Mouse (Mus musculus): ENCODE measurements around the gene Wdr91.

The Wdr91 gene

DNA sequence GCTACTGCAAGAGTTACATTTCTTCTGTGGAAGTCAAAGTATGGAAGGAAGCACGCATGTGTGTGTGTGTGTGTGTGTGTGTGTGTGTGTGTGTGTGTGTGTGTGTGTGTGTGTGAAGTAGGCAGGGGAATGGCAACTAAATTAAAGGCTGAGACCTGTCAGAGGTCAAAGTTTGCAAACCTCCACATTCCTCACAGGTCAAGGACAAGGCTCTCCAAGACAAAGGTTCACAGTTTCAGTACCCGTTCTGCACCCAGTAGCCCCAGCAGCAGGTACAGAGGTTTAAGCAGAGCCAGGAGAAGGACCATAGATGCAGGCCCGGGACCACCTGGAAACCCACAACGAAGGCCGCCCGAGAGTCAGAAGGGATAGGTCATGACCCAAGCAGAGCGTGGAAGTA is 8.5 kb upstream of the Wdr91 start:
- DNase-seq (ENCODE audit: low read depth, low spot score): no peak

DNA sequence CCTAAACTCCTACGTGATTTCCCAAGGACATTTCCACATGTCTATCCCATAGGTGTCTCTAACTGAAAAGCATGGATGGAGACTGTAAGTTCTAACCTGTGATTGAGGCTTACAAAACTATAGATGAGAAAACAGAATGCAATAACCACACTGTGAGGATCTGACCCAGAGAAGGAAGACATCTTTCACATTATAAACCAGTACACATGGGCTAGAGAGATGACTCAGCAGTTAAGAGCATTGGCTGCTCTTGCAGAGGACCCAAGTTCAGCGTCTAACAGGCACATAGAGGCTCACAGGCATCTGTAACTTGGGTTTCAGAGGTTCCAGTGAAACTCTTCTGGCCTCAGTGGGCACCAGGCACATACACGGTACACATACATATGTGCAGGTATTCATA is 3.8 kb upstream of the Wdr91 start:
- no peak for DNase-seq (ENCODE audit: low read depth, low spot score)

DNA sequence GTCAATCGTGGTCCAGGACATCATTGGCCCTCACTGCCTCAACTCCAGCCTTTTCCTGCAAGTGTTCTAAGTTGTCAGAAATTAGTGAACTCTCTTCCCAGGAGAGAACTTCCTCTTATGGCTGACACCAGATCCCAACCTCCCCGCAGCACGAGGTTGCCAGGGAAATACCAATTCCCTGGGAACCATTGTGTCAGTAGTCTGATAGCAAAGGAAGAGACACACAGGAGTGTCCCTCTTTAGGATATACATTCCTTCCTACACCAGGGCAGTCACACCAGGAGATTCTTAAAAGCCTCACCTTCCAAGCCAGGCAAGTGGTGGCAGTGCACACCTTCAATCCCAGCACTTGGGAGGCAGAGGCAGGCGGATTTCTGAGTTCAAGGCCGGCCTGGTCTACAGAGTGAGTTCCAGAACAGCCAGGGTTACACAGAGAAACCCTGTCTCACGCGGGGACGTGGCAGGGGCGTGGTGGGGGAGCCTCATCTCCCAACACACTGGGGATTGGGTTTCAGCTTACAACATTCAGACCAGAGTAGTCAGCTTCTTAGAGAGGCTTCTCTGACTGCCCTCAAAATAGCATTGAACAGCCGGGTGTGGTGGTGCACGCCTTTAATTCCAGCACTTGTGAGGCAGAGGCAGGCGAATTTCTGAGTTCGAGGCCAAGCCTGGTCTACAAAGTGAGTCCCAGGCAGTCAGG is 2.8 kb upstream of the Wdr91 start:
- no peak for DNase-seq (ENCODE audit: low read depth, low spot score)

DNA sequence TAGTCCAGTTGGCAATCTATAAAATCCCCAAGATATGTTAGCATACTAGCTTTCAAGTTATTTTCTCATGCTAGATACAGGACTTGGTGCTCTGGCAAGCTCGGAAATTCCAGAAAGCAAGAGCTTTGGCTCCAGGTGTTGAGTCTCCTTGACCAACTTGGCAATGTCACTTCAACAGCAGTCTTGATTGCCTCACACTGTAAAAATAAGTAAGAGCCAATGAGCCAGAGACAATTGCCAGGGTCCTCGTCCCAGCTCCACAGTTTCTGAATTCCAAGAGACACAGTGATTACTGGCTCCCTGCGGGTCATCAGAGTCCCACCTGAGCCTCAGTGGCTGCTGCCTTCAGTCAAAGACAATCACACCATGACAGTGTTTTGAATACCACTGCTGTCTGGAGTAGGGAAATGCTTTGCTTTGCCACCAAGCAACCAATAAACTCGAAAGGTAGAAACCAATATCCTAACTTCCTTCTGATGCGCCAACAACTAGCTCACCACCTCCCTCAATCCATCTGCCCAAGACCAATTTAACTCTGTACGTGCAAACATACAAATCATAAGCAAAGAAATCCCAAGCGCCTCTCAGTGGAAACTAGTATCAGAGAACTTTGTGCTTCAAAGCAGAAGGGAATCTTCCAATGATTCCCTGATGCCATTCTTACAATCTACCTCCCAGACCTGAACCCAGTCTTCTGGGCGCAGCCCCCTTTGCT is 888 bp downstream of the Wdr91 start:
- no peak for DNase-seq (ENCODE audit: low read depth, low spot score)

DNA sequence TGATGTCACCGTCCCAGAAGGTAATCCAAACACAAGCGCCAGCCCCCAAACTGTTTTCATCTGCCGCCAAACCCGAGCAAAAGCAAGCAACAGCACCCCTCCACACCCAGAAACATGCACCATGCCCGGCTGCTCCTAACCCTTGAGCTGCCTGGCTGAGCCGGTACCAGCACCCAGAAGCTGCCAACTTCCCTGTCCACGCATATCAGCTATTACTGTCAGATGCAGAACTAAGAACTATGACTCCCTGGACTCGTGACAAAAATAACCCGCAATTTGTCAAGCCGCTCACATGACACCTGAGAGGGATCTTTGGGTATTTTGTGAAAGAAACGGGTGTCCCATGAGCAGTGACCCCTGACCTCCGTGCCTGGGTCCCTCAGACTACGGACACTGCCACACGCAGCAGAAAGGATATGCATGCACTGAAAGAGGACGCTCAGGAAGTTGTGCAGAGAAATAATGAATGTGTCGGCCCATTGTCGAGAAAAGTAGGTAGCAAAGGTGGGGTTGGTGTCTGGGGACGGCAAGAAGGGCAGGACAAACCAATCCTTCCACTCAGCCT is 2.9 kb downstream of the Wdr91 start:
- DNase-seq (ENCODE audit: low read depth, low spot score): no peak

DNA sequence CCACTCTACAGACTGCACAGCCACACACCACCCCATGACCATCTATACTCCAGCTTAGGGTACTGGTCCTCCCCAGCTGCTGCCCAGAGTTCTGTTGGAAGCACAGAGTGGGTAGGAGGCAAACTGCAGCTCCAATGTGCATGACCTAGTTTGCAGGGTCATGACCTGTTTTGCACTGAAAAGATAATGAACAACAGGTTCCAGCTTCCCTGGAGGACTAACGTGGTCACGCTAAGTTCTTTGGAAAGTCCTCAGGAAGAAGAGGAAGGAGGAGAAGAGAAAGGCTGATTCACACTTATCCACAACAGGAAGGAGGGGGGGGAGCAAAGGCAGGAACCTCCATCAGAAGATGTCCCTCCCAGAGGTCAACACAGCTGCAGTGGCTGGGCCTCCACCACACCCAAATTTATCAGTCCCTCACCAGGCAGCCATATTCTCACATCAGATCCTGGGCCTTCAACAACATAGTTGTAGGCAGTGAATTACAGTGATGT is 3.5 kb downstream of the Wdr91 start:
- peak; percentile 69 for DNase-seq (ENCODE audit: low read depth, low spot score)

DNA sequence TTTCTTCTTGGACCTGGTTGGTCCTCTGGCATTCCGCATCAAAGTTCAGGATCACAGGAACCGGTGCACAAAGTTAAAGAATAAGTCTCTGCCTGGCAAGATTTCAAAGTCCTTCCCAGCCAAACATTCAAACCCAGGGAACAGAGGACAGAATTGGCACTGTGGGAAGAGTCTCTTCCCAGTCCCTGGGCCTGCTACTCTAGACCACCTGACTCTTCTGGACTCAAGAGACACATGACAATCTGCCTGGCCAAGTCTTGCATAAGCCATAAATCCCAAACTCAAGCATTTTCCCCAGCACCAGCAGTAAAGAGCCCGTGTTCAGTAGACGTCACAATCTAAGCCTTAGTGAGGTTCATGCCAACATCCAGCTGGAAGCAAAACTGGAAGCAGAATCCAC is 4.0 kb downstream of the Wdr91 start:
- no peak for DNase-seq (ENCODE audit: low read depth, low spot score)

DNA sequence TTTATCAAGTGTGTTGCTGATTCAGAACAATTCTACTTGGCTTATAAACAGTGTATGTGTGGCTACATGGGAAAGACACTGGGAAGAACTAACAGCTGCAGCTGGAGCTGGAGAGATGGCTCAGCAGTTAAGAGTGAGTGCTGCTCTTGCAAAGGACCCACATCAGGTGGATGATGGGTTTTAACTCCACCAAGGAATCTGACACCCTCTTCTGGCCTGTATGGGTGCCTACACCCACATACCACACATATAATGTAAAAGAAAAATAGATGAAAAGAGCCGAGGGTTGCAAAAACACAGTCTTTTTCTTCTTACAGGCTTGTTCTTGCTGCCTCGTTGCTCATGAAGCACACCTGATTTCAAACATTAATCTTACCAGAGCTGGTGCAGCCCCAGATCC is 4.6 kb downstream of the Wdr91 start:
- no peak for DNase-seq (ENCODE audit: low read depth, low spot score)

DNA sequence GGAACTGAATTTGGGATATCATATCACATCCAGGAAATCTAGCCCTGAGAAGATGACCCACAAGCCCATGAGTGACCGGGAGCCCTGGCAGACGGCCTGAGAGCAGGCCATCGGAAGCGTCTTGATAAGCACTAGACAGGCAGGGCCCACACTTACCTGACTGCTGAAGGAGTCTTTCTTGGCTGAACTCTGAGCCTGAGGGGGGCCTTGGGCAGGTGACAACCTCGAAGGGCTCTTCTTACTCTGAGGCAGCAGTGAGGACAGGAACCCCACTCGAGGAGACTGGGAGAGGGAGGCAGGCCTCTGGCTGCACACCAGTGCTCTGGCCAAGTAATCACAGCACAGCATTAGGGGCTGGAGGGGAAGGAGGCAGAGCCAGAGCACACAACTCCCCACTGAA is 6.3 kb downstream of the Wdr91 start:
- DNase-seq (ENCODE audit: low read depth, low spot score): no peak

DNA sequence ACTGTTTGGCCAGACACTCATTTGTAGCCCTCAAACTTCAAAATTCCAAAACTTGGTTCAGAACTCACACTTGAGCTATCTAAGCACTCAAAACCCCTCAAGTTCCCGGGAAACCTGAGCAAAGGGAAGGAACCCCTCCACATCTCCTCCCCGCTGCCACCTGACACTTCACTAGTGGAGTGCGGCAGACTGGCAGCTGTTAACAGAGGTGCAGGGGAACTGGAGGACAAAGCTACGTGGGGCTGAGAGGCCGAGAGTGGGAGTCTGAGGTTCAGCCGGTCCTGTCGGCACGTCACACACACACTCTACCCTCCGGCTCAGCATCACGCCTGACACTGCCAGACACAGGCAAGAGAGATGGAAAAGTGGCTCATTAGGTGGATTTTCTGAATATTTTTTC is 6.8 kb downstream of the Wdr91 start:
- DNase-seq (ENCODE audit: low read depth, low spot score): no peak

DNA sequence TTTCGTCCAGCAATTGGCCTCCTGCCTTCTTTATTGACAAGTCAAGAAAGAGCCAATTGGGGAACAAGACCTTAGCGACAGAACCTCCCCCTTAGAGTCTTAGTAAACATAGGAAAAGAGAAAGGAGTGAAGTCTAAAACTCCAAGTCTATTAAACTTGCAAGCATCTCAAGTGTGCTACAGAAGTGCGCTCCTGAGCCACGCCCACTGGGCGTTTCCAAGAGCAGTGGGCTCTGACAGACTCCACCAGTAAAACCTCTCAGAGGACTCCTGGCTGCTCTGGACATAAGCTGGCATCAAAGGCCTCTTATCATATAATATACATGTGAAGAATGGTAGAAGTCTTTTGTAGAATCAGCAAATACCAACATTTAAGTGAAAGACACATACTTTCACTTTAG is 7.2 kb downstream of the Wdr91 start:
- no peak for DNase-seq (ENCODE audit: low read depth, low spot score)

DNA sequence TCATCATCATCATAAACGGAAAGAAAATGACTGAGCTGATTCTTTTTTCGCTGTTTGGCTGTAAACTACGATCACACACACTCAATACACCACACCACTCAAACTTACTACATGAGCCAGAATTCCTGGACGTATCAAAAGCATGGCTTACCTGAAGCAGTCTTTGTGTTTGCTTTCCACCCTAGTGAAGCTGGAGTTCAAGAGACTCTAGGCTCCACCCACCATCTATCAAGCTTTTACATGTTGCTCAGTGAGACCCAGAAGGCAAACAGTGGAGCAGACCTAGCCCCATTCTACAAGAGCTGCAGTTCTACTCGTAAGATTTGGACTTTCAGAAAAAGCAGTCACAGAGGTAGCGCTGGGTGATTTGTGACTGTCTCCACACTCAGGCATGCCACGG is 8.1 kb downstream of the Wdr91 start:
- DNase-seq (ENCODE audit: low read depth, low spot score): no peak

DNA sequence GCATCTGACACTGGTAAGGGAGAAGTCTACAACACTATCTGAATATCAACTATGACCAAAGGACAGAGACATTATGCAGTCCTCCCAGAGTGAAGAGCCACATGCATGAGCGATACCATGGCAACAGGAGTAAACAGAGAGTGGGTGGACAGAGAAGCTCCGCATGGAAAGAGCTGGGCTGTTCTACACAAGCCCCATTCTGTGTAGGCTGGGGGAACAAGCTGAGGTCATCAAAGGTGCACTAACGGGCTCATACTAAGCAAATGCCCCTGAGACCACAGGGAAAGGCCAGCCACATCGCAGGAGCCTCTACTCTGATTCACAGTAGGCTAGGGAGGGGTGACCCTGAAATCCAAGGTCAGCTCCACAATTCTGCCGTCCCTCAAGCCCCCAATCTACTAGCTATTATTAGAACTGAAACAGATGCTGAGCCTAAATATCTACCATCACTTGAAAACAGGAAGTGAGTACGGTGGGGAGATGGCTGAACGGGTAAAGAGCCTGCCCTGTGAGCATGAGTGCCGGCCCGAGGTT is 8.7 kb downstream of the Wdr91 start:
- DNase-seq (ENCODE audit: low read depth, low spot score): no peak

DNA sequence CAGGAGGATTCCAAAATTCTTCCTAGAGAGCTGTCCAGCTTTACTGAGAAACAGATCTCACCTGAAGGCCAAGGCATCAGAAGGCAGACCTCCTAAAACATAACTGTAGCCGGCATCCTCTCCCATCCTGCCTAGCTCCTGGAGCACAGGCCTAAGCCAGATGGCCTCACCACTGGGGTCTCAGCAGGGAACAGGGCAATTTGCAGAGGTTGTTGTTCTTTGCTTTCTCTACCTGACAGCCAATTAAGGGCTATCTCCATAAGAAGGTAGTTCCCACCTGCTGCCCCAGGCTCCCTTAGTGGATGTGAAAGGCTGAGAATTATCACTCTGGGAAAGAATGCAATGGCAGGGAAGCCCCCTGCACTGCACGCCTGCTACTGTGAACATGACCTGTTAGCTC is 9.7 kb downstream of the Wdr91 start:
- no peak for DNase-seq (ENCODE audit: low read depth, low spot score)

DNA sequence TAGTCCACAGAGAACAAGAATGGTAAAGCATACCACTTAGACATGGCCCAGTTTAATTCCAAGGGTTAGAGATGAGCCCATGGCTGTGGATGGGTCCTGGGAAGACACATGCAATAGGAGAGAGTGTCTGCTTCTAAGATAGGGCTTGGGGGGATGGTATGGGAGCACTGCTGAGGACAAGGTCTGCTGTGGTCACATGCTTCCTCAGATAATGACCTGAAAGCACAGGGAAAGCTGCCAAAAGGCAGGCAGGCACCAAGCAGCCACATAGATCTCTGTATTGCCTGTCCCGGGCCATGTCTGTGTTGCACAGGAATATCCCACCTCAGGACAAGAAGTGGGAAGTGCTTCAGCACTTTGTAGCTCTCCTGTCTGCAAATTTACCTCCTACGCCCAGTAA is 11.5 kb downstream of the Wdr91 start:
- no peak for DNase-seq (ENCODE audit: low read depth, low spot score)

DNA sequence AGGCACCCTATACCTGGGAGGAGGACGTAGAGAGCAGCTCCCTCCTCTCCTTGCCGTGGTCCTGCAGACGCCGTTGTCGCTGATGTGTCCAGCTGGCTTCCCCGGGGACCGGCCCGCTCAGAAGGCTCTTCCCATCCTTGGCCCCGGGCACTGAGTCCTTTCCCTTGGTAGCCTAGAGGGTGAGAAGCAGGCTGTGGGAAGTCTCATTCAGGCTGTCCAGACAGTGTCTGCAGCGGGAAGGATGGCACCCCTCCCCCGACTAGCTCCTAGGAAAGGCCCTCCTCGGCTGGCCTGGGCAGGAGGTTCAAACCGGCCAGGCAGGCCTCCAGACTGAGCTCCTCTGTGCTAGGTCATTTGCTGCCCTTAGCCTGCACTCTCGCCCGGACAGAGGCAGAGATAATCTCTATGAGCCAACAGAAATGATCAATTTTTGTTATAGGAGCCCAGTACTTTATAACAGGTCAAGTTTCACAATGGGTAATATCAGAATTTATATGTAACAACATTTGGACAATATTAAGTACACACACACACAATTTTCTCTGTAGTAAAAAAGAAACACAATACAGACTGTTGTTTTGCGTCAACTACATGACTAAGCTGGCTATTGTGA is 14.4 kb downstream of the Wdr91 start:
- DNase-seq (ENCODE audit: low read depth, low spot score): no peak

DNA sequence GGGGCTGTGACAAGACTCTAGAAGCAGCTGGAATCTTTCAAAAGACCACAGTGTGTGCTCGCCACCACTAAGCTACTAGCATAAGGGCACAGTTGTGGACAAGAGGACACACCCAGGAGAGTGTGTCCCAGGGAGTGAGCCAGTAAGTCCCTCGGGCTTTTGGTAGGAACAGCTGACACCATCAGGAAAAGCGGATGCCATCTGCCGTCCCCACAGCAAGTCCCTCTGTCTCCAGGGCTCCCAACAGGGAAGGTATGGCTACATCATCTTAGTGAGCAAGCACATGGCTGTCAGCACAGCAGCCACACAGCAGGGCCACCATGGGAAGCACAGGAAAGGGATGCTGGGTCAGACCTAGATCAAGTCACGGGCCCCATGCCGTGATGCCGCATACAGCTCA is 15.1 kb downstream of the Wdr91 start:
- DNase-seq (ENCODE audit: low read depth, low spot score): no peak

DNA sequence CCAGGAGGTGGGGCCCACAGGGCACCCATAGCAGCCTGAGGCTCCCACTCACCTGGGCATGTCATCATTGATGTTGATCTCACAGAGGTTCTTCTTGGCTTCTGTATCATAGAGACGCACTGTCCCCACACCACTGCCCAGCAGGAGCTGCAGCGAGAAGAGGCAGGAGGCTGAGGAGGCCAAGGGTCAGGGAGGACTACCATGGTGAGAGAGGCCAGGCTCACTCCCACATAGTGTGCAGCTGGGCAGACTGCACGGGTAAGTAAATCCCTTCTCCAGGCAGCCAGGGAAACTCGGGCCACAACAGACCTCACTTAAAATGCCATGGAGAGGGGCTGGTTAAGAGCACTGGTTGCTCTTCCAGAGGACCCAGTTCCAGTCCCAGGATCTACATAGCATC is 21.5 kb downstream of the Wdr91 start:
- no peak for DNase-seq (ENCODE audit: low read depth, low spot score)

DNA sequence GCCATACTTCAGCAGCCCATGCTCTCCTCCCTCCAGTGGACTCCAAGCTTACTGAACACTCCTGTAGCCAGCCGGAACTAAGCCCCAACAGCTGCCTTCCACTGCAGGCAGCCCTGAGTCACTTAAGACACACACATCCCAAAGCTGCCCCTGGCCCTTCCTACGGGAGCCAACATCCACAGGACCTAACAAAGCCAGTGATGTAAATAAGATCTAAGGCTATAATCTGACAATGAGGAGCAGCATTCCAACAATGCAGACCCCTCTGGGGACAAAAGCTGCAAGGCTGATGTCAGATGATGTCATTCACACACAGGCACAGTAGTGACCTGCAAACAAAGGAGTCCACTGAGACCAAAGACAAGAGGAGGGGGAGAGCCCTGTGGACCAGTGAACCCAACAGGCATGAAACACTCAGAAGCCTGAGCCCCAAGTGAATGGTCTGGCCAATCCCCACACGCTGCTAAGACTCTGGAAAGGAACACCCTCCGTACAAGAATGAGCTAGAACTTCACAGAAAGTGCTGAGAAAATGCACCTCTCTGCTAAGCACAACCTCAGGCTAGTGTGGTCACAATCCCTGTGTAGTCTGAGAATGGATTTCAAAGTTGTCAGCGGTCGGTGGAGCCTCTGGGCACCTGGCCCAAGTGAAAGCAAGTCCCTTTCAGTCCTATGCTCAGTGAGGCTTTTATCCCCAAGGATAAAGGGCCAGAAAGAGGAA is 23.4 kb downstream of the Wdr91 start:
- no peak for DNase-seq (ENCODE audit: low read depth, low spot score)

DNA sequence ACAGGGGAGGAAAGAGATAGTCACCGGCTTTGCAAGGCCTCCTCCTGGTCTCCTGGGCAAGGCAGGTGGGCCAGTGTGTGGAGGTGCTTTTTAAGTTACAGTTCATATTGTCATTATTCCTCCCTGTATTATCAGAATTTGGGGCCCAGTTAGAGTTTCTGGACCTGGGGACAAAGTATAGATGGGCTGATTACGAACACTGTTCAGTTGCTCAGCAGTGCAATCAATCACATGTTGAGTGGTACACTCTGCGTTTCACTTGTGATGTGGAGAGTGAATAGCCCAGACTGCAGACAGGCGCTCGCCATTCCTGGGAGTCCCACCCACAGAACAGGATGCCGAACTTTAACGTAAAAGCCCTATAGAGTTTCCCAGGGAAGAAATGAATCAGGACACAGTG is 26.0 kb downstream of the Wdr91 start:
- no peak for DNase-seq (ENCODE audit: low read depth, low spot score)

DNA sequence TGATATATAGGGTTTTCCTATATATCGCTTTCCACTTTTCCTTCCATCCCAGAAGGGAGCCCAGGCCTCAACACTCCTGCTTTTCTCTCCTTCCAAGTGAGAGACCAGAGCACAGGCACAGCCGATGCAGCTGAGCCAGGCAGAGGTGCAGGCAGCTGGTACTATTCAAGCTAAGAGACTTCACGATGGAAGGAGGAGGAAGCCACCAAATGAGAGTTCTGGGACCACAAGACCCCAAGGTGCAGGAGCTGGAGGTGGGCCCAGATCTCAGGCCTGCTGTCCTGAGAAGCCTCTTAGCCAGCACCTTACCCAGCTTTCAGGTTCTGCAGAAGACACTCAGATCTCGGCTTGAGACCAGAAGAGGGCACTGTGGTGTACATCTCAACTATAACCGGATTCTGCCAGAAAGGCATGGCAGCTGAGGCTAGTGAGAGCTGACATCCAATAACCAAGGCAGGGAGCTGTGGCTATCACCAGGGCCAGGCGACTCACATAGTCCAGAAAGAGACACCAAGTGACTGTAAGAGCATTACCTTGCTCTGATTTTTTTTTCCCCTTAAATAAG is 30.7 kb downstream of the Wdr91 start:
- DNase-seq (ENCODE audit: low read depth, low spot score): no peak
